Mouse (Mus musculus) hindbrain, embryonic 16.5 days (tissue): Measurements from ENCODE around the gene Dab2. TPM values are rescaled to one million over a fixed set of nuclear protein-coding genes. Genes with fewer than 3 reads are reported as not detected.

Experiments
- ATAC-seq: fragments of 200-750 bp; cut with Nextera tagmentation; 2 replicates; pipeline ENCODE4 v1.8.0; 2017; ENCODE audit warnings: moderate TSS enrichment, moderate library complexity
- H3K27ac ChIP-seq: fragments of 300-500 bp; sonication (generic); 2 replicates; pipeline ENCODE4 v1.5.1; 2014; ENCODE audit warnings: low read depth, mild to moderate bottlenecking, control low read depth, low read length, moderate library complexity
- H3K27me3 ChIP-seq: fragments of 300-500 bp; sonication (generic); replicated peaks from 2 replicates; pipeline ENCODE4 v1.6.1; 2014; ENCODE audit warnings: low read length; ENCODE audit not compliant: control insufficient read depth, insufficient read depth
- H3K36me3 ChIP-seq: fragments of 300-500 bp; sonication (generic); 2 replicates; pipeline ENCODE4 v1.6.1; 2014; ENCODE audit warnings: mild to moderate bottlenecking, low read length, moderate library complexity, mixed read lengths; ENCODE audit not compliant: control insufficient read depth, insufficient read depth
- H3K4me1 ChIP-seq: fragments of 300-500 bp; sonication (generic); 2 replicates; pipeline ENCODE4 v1.6.1; 2014; ENCODE audit warnings: low read depth, low read length; ENCODE audit not compliant: control insufficient read depth, insufficient read depth
- H3K4me2 ChIP-seq: fragments of 300-500 bp; sonication (generic); 2 replicates; pipeline ENCODE4 v1.6.1; 2014; ENCODE audit warnings: mild to moderate bottlenecking, low read length, control low read depth, moderate library complexity
- H3K4me3 ChIP-seq: fragments of 300-500 bp; sonication (generic); 2 replicates; pipeline ENCODE4 v1.5.1; 2014; ENCODE audit warnings: mild to moderate bottlenecking, low read length, control low read depth, moderate library complexity
- H3K9ac ChIP-seq: fragments of 300-500 bp; sonication (generic); 2 replicates; pipeline ENCODE4 v1.6.1; 2014; ENCODE audit warnings: low read depth, mild to moderate bottlenecking, control low read depth, low read length, moderate library complexity
- H3K9me3 ChIP-seq: fragments of 300-500 bp; sonication (generic); 2 replicates; pipeline ENCODE4 v1.6.1; 2014; ENCODE audit warnings: mild to moderate bottlenecking, low read length, moderate library complexity; ENCODE audit not compliant: control insufficient read depth
- WGBS: fragments of 180-500 bp; shearing (Covaris S2); extraction: QIAGEN DNeasy Blood & Tissue Kit; methylation state at CpG from one replicate; pipeline ENCODE4 v1.1.7; 2014; 5-methylcytosine and 5-hydroxymethylcytosine counted together
- polyA plus RNA-seq: library from polyadenylated mRNA; unstranded; fragments of >200 nt; fragmentation: Nextera tagmentation; extraction: Ambion mirVana; gene quantifications from 2 replicates; pipeline ENCODE4 v1.2.1, GENCODE M21; 2015

Dab2 gene
- polyA plus RNA-seq, 1 experiment from 2014 or later, result 16.2 TPM

GRCm38 (mm10) chr15:6280021-6280451 is 19.6 kb upstream of the Dab2 start:
- WGBS, result 65% methylated on average over 4 of the region's 4 CpGs

GRCm38 (mm10) chr15:6283249-6283648 is 16.3 kb upstream of the Dab2 start:
- no peak overlapping the region for H3K9ac ChIP-seq
- WGBS, result 75% methylated on average over 9 of the region's 9 CpGs
- H3K4me3 ChIP-seq, result no peak overlapping the region
- H3K27ac ChIP-seq, result no peak overlapping the region
- no peaks in the 10 kb centered on the region for H3K36me3 ChIP-seq
- H3K4me1 ChIP-seq, result no peaks in the 10 kb centered on the region
- no peak for ATAC-seq
- H3K27me3 ChIP-seq, result no peaks in the 10 kb centered on the region
- no peaks in the 10 kb centered on the region for H3K9me3 ChIP-seq
- no peak overlapping the region for H3K4me2 ChIP-seq

More at GRCm38 (mm10) chr15:6280021-6280451, 19.6 kb upstream of the Dab2 start:
- ATAC-seq, result peak; percentile 81
- Histone ChIP-seq H3K9me3 (no peaks in the 10 kb centered on the region), H3K4me2 (no peak overlapping the region), H3K4me1 (no peaks in the 10 kb centered on the region), H3K36me3 (no peaks in the 10 kb centered on the region), H3K27me3 (no peaks in the 10 kb centered on the region), H3K9ac (no peak overlapping the region), H3K27ac (no peak overlapping the region), H3K4me3 (no peak overlapping the region)

GRCm38 (mm10) chr15:6296071-6296470 is 3.5 kb upstream of the Dab2 start:
- Histone ChIP-seq H3K36me3 (no peaks in the 10 kb centered on the region), H3K27ac (no peak overlapping the region), H3K4me1 (no peaks in the 10 kb centered on the region), H3K4me2 (no peak overlapping the region), H3K9ac (no peak overlapping the region), H3K4me3 (no peak overlapping the region), H3K27me3 (no peaks in the 10 kb centered on the region), H3K9me3 (no peaks in the 10 kb centered on the region)
- ATAC-seq, result no peak
- WGBS, result 71% methylated on average over 2 of the region's 2 CpGs

GRCm38 (mm10) chr15:6298726-6299125 is 862 bp upstream of the Dab2 start:
- Histone ChIP-seq H3K4me2 (no peak overlapping the region), H3K9me3 (no peaks in the 10 kb centered on the region), H3K36me3 (no peaks in the 10 kb centered on the region), H3K27ac (no peak overlapping the region), H3K4me3 (no peak overlapping the region), H3K27me3 (no peaks in the 10 kb centered on the region), H3K4me1 (no peaks in the 10 kb centered on the region), H3K9ac (no peak overlapping the region)
- no peak for ATAC-seq
- 87% methylated on average over 3 of the region's 3 CpGs for WGBS

- 82% methylated on average over 4 of the region's 4 CpGs for WGBS
- no peaks in the 10 kb centered on the region for H3K27me3 ChIP-seq
Observed at GRCm38 (mm10) chr15:6302219-6302618, 2.6 kb downstream of the Dab2 start.

GRCm38 (mm10) chr15:6303822-6304221 is 4.2 kb downstream of the Dab2 start:
- Histone ChIP-seq H3K9me3 (no peaks in the 10 kb centered on the region), H3K9ac (no peak overlapping the region), H3K27me3 (no peaks in the 10 kb centered on the region), H3K36me3 (no peaks in the 10 kb centered on the region), H3K4me3 (no peak overlapping the region), H3K4me2 (no peak overlapping the region), H3K27ac (no peak overlapping the region), H3K4me1 (no peaks in the 10 kb centered on the region)
- WGBS, result 81% methylated on average over 2 of the region's 2 CpGs
- ATAC-seq, result no peak

More at GRCm38 (mm10) chr15:6302219-6302618, 2.6 kb downstream of the Dab2 start:
- ATAC-seq, result no peak
- Histone ChIP-seq H3K4me3 (no peak overlapping the region), H3K27ac (no peak overlapping the region), H3K9ac (no peak overlapping the region), H3K9me3 (no peaks in the 10 kb centered on the region), H3K4me2 (no peak overlapping the region), H3K4me1 (no peaks in the 10 kb centered on the region), H3K36me3 (no peaks in the 10 kb centered on the region)

GRCm38 (mm10) chr15:6309633-6310032 is 10.0 kb downstream of the Dab2 start:
- Histone ChIP-seq H3K9me3 (no peaks in the 10 kb centered on the region), H3K27ac (no peak overlapping the region), H3K4me1 (no peaks in the 10 kb centered on the region; the same call in 1 of the 2 replicates), H3K4me2 (no peak overlapping the region), H3K36me3 (no peaks in the 10 kb centered on the region), H3K4me3 (no peak overlapping the region), H3K9ac (no peak overlapping the region), H3K27me3 (no peaks in the 10 kb centered on the region)
- 85% methylated on average over 3 of the region's 3 CpGs for WGBS
- ATAC-seq, result no peak

- Histone ChIP-seq H3K27ac (no peak overlapping the region), H3K4me3 (no peak overlapping the region), H3K9ac (no peak overlapping the region), H3K27me3 (no peaks in the 10 kb centered on the region), H3K9me3 (no peaks in the 10 kb centered on the region), H3K4me1 (no peaks in the 10 kb centered on the region; the same call in 1 of the 2 replicates), H3K4me2 (no peak overlapping the region), H3K36me3 (no peaks in the 10 kb centered on the region)
- WGBS, result 66% methylated on average over 4 of the region's 4 CpGs
- ATAC-seq, result no peak
Observed at GRCm38 (mm10) chr15:6310417-6310816, 10.8 kb downstream of the Dab2 start.

GRCm38 (mm10) chr15:6312396-6312795 is 12.8 kb downstream of the Dab2 start:
- H3K4me2 ChIP-seq, result no peak overlapping the region
- ATAC-seq, result no peak
- H3K9ac ChIP-seq, result no peak overlapping the region
- no peaks in the 10 kb centered on the region; the same call in 1 of the 2 replicates for H3K4me1 ChIP-seq
- no peak overlapping the region for H3K4me3 ChIP-seq
- H3K27me3 ChIP-seq, result no peaks in the 10 kb centered on the region
- H3K27ac ChIP-seq, result no peak overlapping the region
- WGBS, result 91% methylated on average over 3 of the region's 3 CpGs
- H3K36me3 ChIP-seq, result no peaks in the 10 kb centered on the region
- H3K9me3 ChIP-seq, result no peaks in the 10 kb centered on the region

GRCm38 (mm10) chr15:6319352-6319751 is 19.8 kb downstream of the Dab2 start:
- Histone ChIP-seq H3K4me3 (no peak overlapping the region), H3K27me3 (no peaks in the 10 kb centered on the region), H3K4me2 (no peak overlapping the region), H3K9ac (no peak overlapping the region), H3K36me3 (no peaks in the 10 kb centered on the region), H3K27ac (no peak overlapping the region), H3K9me3 (no peaks in the 10 kb centered on the region), H3K4me1 (no peaks in the 10 kb centered on the region)
- no peak for ATAC-seq
- 91% methylated on average over 6 of the region's 6 CpGs for WGBS
